Mouse (Mus musculus): ENCODE data around the gene Podn.

GRCm38 (mm10) chr4:108143778-108144177 lies 47.5 kb upstream of the Podn start:
- TF ChIP-seq POLR2A (IDR thresholded peaks at IDR 0.05; ENCODE audit: low read depth, low read length) (no peak), CTCF (conservative IDR thresholded peaks at IDR 0.05; ENCODE audit: insufficient read depth, insufficient read length, low read depth, low read length) (no peak)
